ENCODE assay signal across 10 mouse cellular contexts in genomic region chr2:13168743-13169142, GRCm38 (mm10).
A peak's percentile ranks its signal among the peaks of the same experiment; 100 is the strongest.
DNase-seq lines count a peak whose midpoint lies in the region; ATAC-seq and TF ChIP-seq lines count a peak whose summit lies in the region.
"Had no signal": no experiment of that assay in that cellular context is flagged by ENCODE, and none has a peak within 500 bp of the region (broad histone marks: within the 10 kb centered on the region; RNA-seq: fewer than 3 reads in every experiment).

No protein-coding gene starts in this region.

- TF ChIP-seq POLR2A in testis, adult 2 months (IDR thresholded peaks at IDR 0.05; ENCODE audit: control insufficient read depth, low read depth, low read length): no peak

- H3K9me3 ChIP-seq in midbrain, embryonic 14.5 days (ENCODE audit: control insufficient read depth, low read length): no peaks in the 10 kb centered on the region
- H3K9me3 ChIP-seq: heart, embryonic 15.5 days; neural tube, embryonic 13.5 days had no signal

- no peak overlapping the region for H3K27ac ChIP-seq in testis, adult 2 months (ENCODE audit: control insufficient read depth, insufficient read depth, low read depth, low read length)
- H3K27ac ChIP-seq in midbrain, embryonic 14.5 days (replicated peaks; ENCODE audit: low read depth, low read length): no peak overlapping the region
- H3K27ac ChIP-seq: heart, embryonic 15.5 days; neural tube, embryonic 13.5 days had no signal

- peak; percentile 9; the same call in 1 of the 2 replicates for TF ChIP-seq CTCF in testis, adult 2 months (IDR thresholded peaks at IDR 0.05; ENCODE audit: control insufficient read depth, insufficient read depth, insufficient replicate concordance, low read depth, low read length)

- no peaks in the 10 kb centered on the region for H3K4me1 ChIP-seq in testis, adult 2 months (ENCODE audit: control insufficient read depth, insufficient read depth, low read length)
- no peaks in the 10 kb centered on the region for H3K4me1 ChIP-seq in midbrain, embryonic 14.5 days (ENCODE audit: control insufficient read depth, insufficient read depth, low read length)
- H3K4me1 ChIP-seq: heart, embryonic 15.5 days had no signal

- H3K9ac ChIP-seq in midbrain, embryonic 14.5 days (replicated peaks; ENCODE audit: low read length): no peak overlapping the region
- H3K9ac ChIP-seq: heart, embryonic 15.5 days; neural tube, embryonic 13.5 days had no signal

- 40% methylated on average over 5 of the region's 5 CpGs for WGBS in midbrain, embryonic 14.5 days

- no peak overlapping the region for H3K4me2 ChIP-seq in midbrain, embryonic 14.5 days (ENCODE audit: low read length)
- H3K4me2 ChIP-seq: heart, embryonic 15.5 days; neural tube, embryonic 13.5 days had no signal

- peak; percentile 12 to 33 for DNase-seq in cerebellum, postnatal 25 days
- no peak for DNase-seq in cerebellum, adult 9-10 months
- DNase-seq in testis, postnatal 14 days (ENCODE audit: low spot score): no peak
- peak; percentile 18 for DNase-seq in induced T-regulatory cell, adult 2 months (ENCODE audit: low read depth)
- peak; percentile 44 for DNase-seq in midbrain, embryonic 14.5 days
- DNase-seq in thymus, postnatal 25 days: no peak

- H3K36me3 ChIP-seq in testis, adult 2 months (ENCODE audit: control insufficient read depth, insufficient read depth, low read length): no peaks in the 10 kb centered on the region
- H3K36me3 ChIP-seq in midbrain, embryonic 14.5 days (ENCODE audit: control insufficient read depth, insufficient read depth, low read length): no peaks in the 10 kb centered on the region
- H3K36me3 ChIP-seq: neural tube, embryonic 13.5 days had no signal

- H3K4me3 ChIP-seq in testis, adult 2 months (ENCODE audit: control insufficient read depth, low read depth, low read length): no peak overlapping the region
- no peak overlapping the region for H3K4me3 ChIP-seq in midbrain, embryonic 14.5 days (replicated peaks; ENCODE audit: low read depth, low read length)
- H3K4me3 ChIP-seq: heart, embryonic 15.5 days; neural tube, embryonic 13.5 days had no signal

- H3K27me3 ChIP-seq in testis, adult 2 months (ENCODE audit: control insufficient read depth, insufficient read depth, low read length): no peaks in the 10 kb centered on the region
- H3K27me3 ChIP-seq in midbrain, embryonic 14.5 days (ENCODE audit: control insufficient read depth, insufficient read depth, low read length): peaks cover under 1% of the 10 kb centered on the region; the same call in 1 of the 2 replicates
- H3K27me3 ChIP-seq: heart, embryonic 15.5 days; neural tube, embryonic 13.5 days had no signal

- no peak for ATAC-seq in midbrain, embryonic 14.5 days (ENCODE audit: low FRiP score, low TSS enrichment)
- no peak for ATAC-seq in monocyte, adult 5-6 weeks (replicated peaks; ENCODE audit: insufficient number of reproducible peaks, low FRiP score, low TSS enrichment, poor library complexity, severe bottlenecking)

Comparison
In these comparisons a context has a peak if more than half of its experiments do, and no peak if none do; other contexts are left out.
1. DNase-seq: peak in cerebellum, postnatal 25 days (2 of 2), induced T-regulatory cell, adult 2 months (single experiment) and midbrain, embryonic 14.5 days (single experiment); none in cerebellum, adult 9-10 months (single experiment), testis, postnatal 14 days (single experiment) and thymus, postnatal 25 days (single experiment).